Mouse (Mus musculus) layer of hippocampus, adult 11-12 months (tissue): ENCODE measurements around the gene Magea4.

ENCODE experiments used
- DNase-seq: peaks from one replicate; pipeline ENCODE4 v3.0.0; 2022; ENCODE audit warnings: low spot score

Magea4 gene

GRCm38 (mm10) chrX:72221717-72222116, at the start of gene Magea4:
Magea4 (plus strand) TSS chrX:72222017.
- DNase-seq: no peak

- DNase-seq: no peak
These were observed 18.8 kb upstream of the Magea4 start for GRCm38 (mm10) chrX:72202944-72203554.

GRCm38 (mm10) chrX:72270637-72271036, 48.8 kb downstream of the Magea4 start:
- no peak for DNase-seq
